Mouse (Mus musculus) heart, embryonic 14.5 days (tissue): ENCODE measurements around the gene Zfp709. TPM values are rescaled to one million over a fixed set of nuclear protein-coding genes. Genes with fewer than 3 reads are reported as not detected.
"Not testable (repeated sequence)": the region's sequence is repeated elsewhere in the genome, so short reads cannot be mapped to it uniquely, and the experiment has no call there.

ENCODE experiments used
- ATAC-seq: fragments of 200-750 bp; cut with Nextera tagmentation; 2 replicates; pipeline ENCODE4 v1.8.0; 2017; ENCODE audit warnings: low read depth, moderate TSS enrichment; ENCODE audit not compliant: insufficient number of reproducible peaks, insufficient read depth, low FRiP score
- H3K27ac ChIP-seq, 2 experiments: fragments of 200-500 bp in 1 of 2; fragments of 300-500 bp in 1 of 2; sonication (generic) in 1 of 2; replicated peaks in 1 of 2; 2 replicates each; pipeline ENCODE4 v1.5.1; 2012 to 2014; ENCODE audit warnings: low read depth in 2 of 2, low read length in 2 of 2, control low read depth in 1 of 2, mild to moderate bottlenecking in 1 of 2, mixed read lengths in 1 of 2; ENCODE audit not compliant: control insufficient read depth in 1 of 2, insufficient read depth in 1 of 2
- H3K27me3 ChIP-seq: fragments of 300-500 bp; sonication (generic); 2 replicates; pipeline ENCODE4 v1.6.1; 2014; ENCODE audit warnings: mild to moderate bottlenecking, low read length, control low read depth; ENCODE audit not compliant: control insufficient read depth, insufficient read depth
- H3K36me3 ChIP-seq: fragments of 300-500 bp; sonication (generic); 2 replicates; pipeline ENCODE4 v1.6.1; 2014; ENCODE audit warnings: mild to moderate bottlenecking, control low read depth, low read length, mixed read lengths; ENCODE audit not compliant: control insufficient read depth, insufficient read depth
- H3K4me1 ChIP-seq, 2 experiments: fragments of 200-500 bp in 1 of 2; fragments of 300-500 bp in 1 of 2; sonication (generic) in 1 of 2; 2 replicates each; pipeline ENCODE4 v1.6.1; 2012 to 2014; ENCODE audit warnings: low read length in 2 of 2, control low read depth in 1 of 2, mixed read lengths in 1 of 2; ENCODE audit not compliant: control insufficient read depth in 2 of 2, insufficient read depth in 2 of 2
- H3K4me2 ChIP-seq: fragments of 300-500 bp; sonication (generic); 2 replicates; pipeline ENCODE4 v1.6.1; 2014; ENCODE audit warnings: mild to moderate bottlenecking, low read length
- H3K4me3 ChIP-seq, 2 experiments: fragments of 200-500 bp in 1 of 2; fragments of 300-500 bp in 1 of 2; sonication (generic) in 1 of 2; 2 replicates each; pipeline ENCODE4 v1.5.1; 2012 to 2014; ENCODE audit warnings: low read length in 2 of 2, mild to moderate bottlenecking in 2 of 2, control low read depth in 1 of 2, low read depth in 1 of 2, moderate library complexity in 1 of 2; ENCODE audit not compliant: control insufficient read depth in 1 of 2, insufficient read depth in 1 of 2
- H3K9ac ChIP-seq: fragments of 300-500 bp; sonication (generic); 2 replicates; pipeline ENCODE4 v1.6.1; 2014; ENCODE audit warnings: mild to moderate bottlenecking, low read length
- H3K9me3 ChIP-seq: fragments of 300-500 bp; sonication (generic); 2 replicates; pipeline ENCODE4 v1.6.1; 2016; ENCODE audit warnings: low read length, control low read depth; ENCODE audit not compliant: control insufficient read depth
- WGBS: fragments of 180-500 bp; shearing (Covaris S2); extraction: QIAGEN DNeasy Blood & Tissue Kit; methylation state at CpG from one replicate; pipeline ENCODE4 v1.1.7; 2014; 5-methylcytosine and 5-hydroxymethylcytosine counted together
- polyA plus RNA-seq: library from polyadenylated mRNA; unstranded; fragments of >200 nt; fragmentation: Nextera tagmentation; extraction: Ambion mirVana; gene quantifications from 2 replicates; pipeline ENCODE4 v1.2.1, GENCODE M21; 2014

The Zfp709 gene
- polyA plus RNA-seq, 1 experiment from 2014 or later = 5.8 TPM

- H3K9ac ChIP-seq = no peak overlapping the region
- no peak overlapping the region for H3K27ac ChIP-seq
- H3K4me3 ChIP-seq = no peak overlapping the region
- 0 out of 4 replicates have a peak, but pooled peaks cover 0 to 6% of the 10 kb centered on the region in 2 experiments for H3K4me1 ChIP-seq
- H3K27me3 ChIP-seq = no peaks in the 10 kb centered on the region
- no peaks in the 10 kb centered on the region for H3K9me3 ChIP-seq
- ATAC-seq = no peak
- 93% methylated on average over 3 of the region's 3 CpGs for WGBS
- H3K4me2 ChIP-seq = no peak overlapping the region
- peaks cover 45% of the 10 kb centered on the region for H3K36me3 ChIP-seq
Measured at GRCm38 (mm10) chr8:71926551-71926950, 44.7 kb downstream of the Zfp709 start.

GRCm38 (mm10) chr8:71927779-71928178, 46.0 kb downstream of the Zfp709 start:
- Histone ChIP-seq H3K4me3 (no peak overlapping the region), H3K9me3 (no peaks in the 10 kb centered on the region), H3K27ac (no peak overlapping the region), H3K27me3 (no peaks in the 10 kb centered on the region), H3K36me3 (peaks cover 50% of the 10 kb centered on the region), H3K4me2 (no peak overlapping the region), H3K4me1 (0 out of 4 replicates have a peak, but pooled peaks cover 0 to 3% of the 10 kb centered on the region in 2 experiments), H3K9ac (no peak overlapping the region)
- ATAC-seq = no peak

GRCm38 (mm10) chr8:71938037-71938436, 56.2 kb downstream of the Zfp709 start:
- not testable (repeated sequence) for H3K4me1 ChIP-seq, H3K9ac ChIP-seq, H3K27ac ChIP-seq, H3K27me3 ChIP-seq, H3K9me3 ChIP-seq, H3K4me2 ChIP-seq, H3K4me3 ChIP-seq, H3K36me3 ChIP-seq, ATAC-seq
- 92% methylated on average over 2 of the region's 2 CpGs for WGBS

- ATAC-seq = no peak
- H3K36me3 ChIP-seq = no peaks in the 10 kb centered on the region
- 70% methylated on average over 2 of the region's 2 CpGs for WGBS
- no peak overlapping the region for H3K27ac ChIP-seq
- H3K4me2 ChIP-seq = no peak overlapping the region
- H3K4me3 ChIP-seq = no peak overlapping the region
- H3K4me1 ChIP-seq = no peaks in the 10 kb centered on the region
- H3K9ac ChIP-seq = no peak overlapping the region
- H3K27me3 ChIP-seq = no peaks in the 10 kb centered on the region
- H3K9me3 ChIP-seq = no peaks in the 10 kb centered on the region
Measured at GRCm38 (mm10) chr8:71940293-71941208, 58.7 kb downstream of the Zfp709 start.

- Histone ChIP-seq H3K9ac (no peak overlapping the region), H3K4me1 (no peaks in the 10 kb centered on the region), H3K9me3 (no peaks in the 10 kb centered on the region), H3K36me3 (no peaks in the 10 kb centered on the region), H3K4me2 (no peak overlapping the region), H3K27me3 (no peaks in the 10 kb centered on the region), H3K27ac (no peak overlapping the region), H3K4me3 (no peak overlapping the region)
- WGBS = 79% methylated on average over 1 of the region's 1 CpGs
- no peak for ATAC-seq
Measured at GRCm38 (mm10) chr8:71941776-71942175, 60.0 kb downstream of the Zfp709 start.

Other genes with a start within 250 kb of the Zfp709 start
- 0.38 and 0.89 TPM in 2 replicates for gene Unc13a, start 210.3 kb upstream of the Zfp709 start, polyA plus RNA-seq
- 5.9 and 6.3 TPM in 2 replicates for gene Jak3, start 205.7 kb upstream of the Zfp709 start, polyA plus RNA-seq
- 2.4 and 2.7 TPM in 2 replicates for gene Insl3, start 192.8 kb upstream of the Zfp709 start, polyA plus RNA-seq
- 3.0 and 3.1 TPM in 2 replicates for gene B3gnt3, start 180.2 kb upstream of the Zfp709 start, polyA plus RNA-seq
- 0.61 and 1.4 TPM in 2 replicates for gene Fcho1, start 156.3 kb upstream of the Zfp709 start, polyA plus RNA-seq
- gene Zfp882, start 26.6 kb downstream of the Zfp709 start, polyA plus RNA-seq = 3.5 and 3.8 TPM in 2 replicates
- gene Zfp617, start 26.6 kb downstream of the Zfp709 start, polyA plus RNA-seq = 27.8 and 28.2 TPM in 2 replicates
- gene Zfp961, start 69.0 kb downstream of the Zfp709 start, polyA plus RNA-seq = 13.6 and 15.0 TPM in 2 replicates
- 0.73 and 1.7 TPM in 2 replicates for gene Cyp4f18, start 127.6 kb downstream of the Zfp709 start, polyA plus RNA-seq
- gene Olfr372, start 159.2 kb downstream of the Zfp709 start, polyA plus RNA-seq = not detected in 2 replicates
- gene Olfr373, start 201.2 kb downstream of the Zfp709 start, polyA plus RNA-seq = not detected in 2 replicates
- gene Olfr374, start 225.0 kb downstream of the Zfp709 start, polyA plus RNA-seq = not detected in 2 replicates